ENCODE assay signal across 16 mouse cellular contexts in genomic region chr16:55789291-55789690, GRCm38 (mm10). TPM values are rescaled to one million over a fixed set of nuclear protein-coding genes. Genes with fewer than 3 reads are reported as not detected.
DNase-seq lines count a peak whose midpoint lies in the region; ATAC-seq and TF ChIP-seq lines count a peak whose summit lies in the region.
"Had no signal": no experiment of that assay in that cellular context is flagged by ENCODE, and none has a peak within 500 bp of the region (broad histone marks: within the 10 kb centered on the region; RNA-seq: fewer than 3 reads in every experiment).

No protein-coding gene starts in this region.

- no peak overlapping the region for H3ac ChIP-seq in myocyte (ENCODE audit: control insufficient read depth, insufficient read length)

- TF ChIP-seq POLR2A in myocyte (IDR thresholded peaks at IDR 0.05; ENCODE audit: insufficient read length, low read depth): no peak

- H3K4me2 ChIP-seq in intestine, embryonic 15.5 days (replicated peaks): no peak overlapping the region
- H3K4me2 ChIP-seq in intestine, postnatal 0 days (replicated peaks; ENCODE audit: low read depth): no peak overlapping the region
- no peak overlapping the region for H3K4me2 ChIP-seq in kidney, embryonic 14.5 days (replicated peaks; ENCODE audit: low read depth, low read length)
- peak overlapping the region; percentile 4 for H3K4me2 ChIP-seq in myocyte (ENCODE audit: low read depth)
- H3K4me2 ChIP-seq in liver, embryonic 12.5 days: no peak overlapping the region
- H3K4me2 ChIP-seq: embryonic facial prominence, embryonic 12.5 days; heart, embryonic 13.5 days; midbrain, embryonic 11.5 days; stomach, embryonic 15.5 days had no signal

- no peaks in the 10 kb centered on the region for H3K4me1 ChIP-seq in intestine, embryonic 15.5 days (replicated peaks)
- no peaks in the 10 kb centered on the region for H3K4me1 ChIP-seq in intestine, postnatal 0 days (replicated peaks; ENCODE audit: control insufficient read depth, insufficient read depth, low read length)
- no peaks in the 10 kb centered on the region for H3K4me1 ChIP-seq in kidney, embryonic 14.5 days (ENCODE audit: control insufficient read depth, insufficient read depth, low read length)
- H3K4me1 ChIP-seq in liver, embryonic 12.5 days: no peaks in the 10 kb centered on the region
- H3K4me1 ChIP-seq: embryonic facial prominence, embryonic 12.5 days; heart, embryonic 13.5 days; stomach, embryonic 15.5 days had no signal

- H3K9me3 ChIP-seq in intestine, embryonic 15.5 days: no peaks in the 10 kb centered on the region
- H3K9me3 ChIP-seq in intestine, postnatal 0 days (ENCODE audit: control insufficient read depth): no peaks in the 10 kb centered on the region
- H3K9me3 ChIP-seq in kidney, embryonic 14.5 days (ENCODE audit: control insufficient read depth, low read length): no peaks in the 10 kb centered on the region
- no peaks in the 10 kb centered on the region for H3K9me3 ChIP-seq in liver, embryonic 12.5 days (replicated peaks)
- H3K9me3 ChIP-seq: embryonic facial prominence, embryonic 12.5 days; heart, embryonic 13.5 days; limb, embryonic 10.5 days; stomach, embryonic 15.5 days had no signal

- peak; percentile 55; the same call in 1 of the 2 replicates for ATAC-seq in intestine, embryonic 15.5 days
- ATAC-seq in intestine, postnatal 0 days: no peak
- ATAC-seq in kidney, embryonic 14.5 days (ENCODE audit: low FRiP score, low TSS enrichment): peak; percentile 89
- ATAC-seq in liver, embryonic 12.5 days: no peak

- no peaks in the 10 kb centered on the region for H3K79me2 ChIP-seq in myocyte (ENCODE audit: control insufficient read depth, insufficient read depth)

- no peak for TF ChIP-seq CTCF in intestine, postnatal 0 days (IDR thresholded peaks at IDR 0.05; ENCODE audit: low read depth)

- no peak overlapping the region for H3K4me3 ChIP-seq in intestine, embryonic 15.5 days (replicated peaks)
- no peak overlapping the region for H3K4me3 ChIP-seq in intestine, postnatal 0 days (ENCODE audit: low read depth, low read length)
- no peak overlapping the region for H3K4me3 ChIP-seq in kidney, embryonic 14.5 days (ENCODE audit: low read length)
- H3K4me3 ChIP-seq in myocyte: no peak overlapping the region
- no peak overlapping the region for H3K4me3 ChIP-seq in liver, embryonic 12.5 days
- H3K4me3 ChIP-seq: embryonic facial prominence, embryonic 12.5 days; heart, embryonic 13.5 days; limb, embryonic 10.5 days; stomach, embryonic 15.5 days had no signal

- H3K36me3 ChIP-seq in intestine, embryonic 15.5 days: no peaks in the 10 kb centered on the region
- no peaks in the 10 kb centered on the region for H3K36me3 ChIP-seq in intestine, postnatal 0 days (ENCODE audit: control insufficient read depth, insufficient read depth)
- no peaks in the 10 kb centered on the region for H3K36me3 ChIP-seq in kidney, embryonic 14.5 days (ENCODE audit: control insufficient read depth, insufficient read depth, low read length)
- no peaks in the 10 kb centered on the region for H3K36me3 ChIP-seq in myocyte (ENCODE audit: control insufficient read depth, insufficient read depth)
- H3K36me3 ChIP-seq in liver, embryonic 12.5 days: no peaks in the 10 kb centered on the region
- H3K36me3 ChIP-seq: embryonic facial prominence, embryonic 12.5 days; heart, embryonic 13.5 days; limb, embryonic 10.5 days; stomach, embryonic 15.5 days had no signal

- WGBS in intestine, embryonic 15.5 days: 13% methylated on average over 1 of the region's 1 CpGs
- WGBS in intestine, postnatal 0 days: 5% methylated on average over 1 of the region's 1 CpGs
- 0% methylated on average over 1 of the region's 1 CpGs for WGBS in kidney, embryonic 14.5 days
- 29% methylated on average over 1 of the region's 1 CpGs for WGBS in liver, embryonic 12.5 days (ENCODE audit: insufficient replicate concordance)

- DNase-seq in brain, adult 2 months (ENCODE audit: low read depth, low spot score): peak; percentile 43
- no peak for DNase-seq in gastrocnemius, postnatal 10 days
- no peak for DNase-seq in MN1 (ENCODE audit: low spot score)
- DNase-seq: cerebellum, postnatal 25 days; lung, postnatal 10 days had no signal

- no peaks in the 10 kb centered on the region for H3K27me3 ChIP-seq in intestine, embryonic 15.5 days (replicated peaks)
- H3K27me3 ChIP-seq in intestine, postnatal 0 days (replicated peaks; ENCODE audit: control insufficient read depth, insufficient read depth, low read length): no peaks in the 10 kb centered on the region
- no peaks in the 10 kb centered on the region for H3K27me3 ChIP-seq in kidney, embryonic 14.5 days (ENCODE audit: control insufficient read depth, insufficient read depth, low read length)
- no peaks in the 10 kb centered on the region for H3K27me3 ChIP-seq in myocyte (ENCODE audit: control insufficient read depth, insufficient read depth, insufficient read length)
- H3K27me3 ChIP-seq in liver, embryonic 12.5 days (replicated peaks): no peaks in the 10 kb centered on the region
- H3K27me3 ChIP-seq: embryonic facial prominence, embryonic 12.5 days; heart, embryonic 13.5 days; stomach, embryonic 15.5 days had no signal

- no peak overlapping the region for H3K27ac ChIP-seq in intestine, embryonic 15.5 days
- H3K27ac ChIP-seq in intestine, postnatal 0 days (ENCODE audit: low read depth, low read length): no peak overlapping the region
- no peak overlapping the region for H3K27ac ChIP-seq in kidney, embryonic 14.5 days (ENCODE audit: low read depth, low read length)
- no peak overlapping the region for H3K27ac ChIP-seq in liver, embryonic 12.5 days
- H3K27ac ChIP-seq: embryonic facial prominence, embryonic 12.5 days; heart, embryonic 13.5 days; limb, embryonic 10.5 days; liver, embryonic 14.5 days; stomach, embryonic 15.5 days had no signal

- no peak overlapping the region for H3K9ac ChIP-seq in intestine, embryonic 15.5 days
- H3K9ac ChIP-seq in intestine, postnatal 0 days (ENCODE audit: low read depth, low read length): no peak overlapping the region
- H3K9ac ChIP-seq in kidney, embryonic 14.5 days (ENCODE audit: low read depth, low read length): no peak overlapping the region
- no peak overlapping the region for H3K9ac ChIP-seq in liver, embryonic 12.5 days
- H3K9ac ChIP-seq: embryonic facial prominence, embryonic 12.5 days; heart, embryonic 13.5 days; liver, embryonic 14.5 days; stomach, embryonic 15.5 days had no signal

TF ChIP-seq in myocyte, 11 proteins besides CTCF, POLR2A, EP300 and RAD21:
- no peak for TF ChIP-seq USF1 (IDR thresholded peaks at IDR 0.05; ENCODE audit: low read depth)
- TF ChIP-seq MAX (IDR thresholded peaks at IDR 0.05; ENCODE audit: low read depth): no peak
- TF ChIP-seq SRF (IDR thresholded peaks at IDR 0.05; ENCODE audit: control insufficient read depth, insufficient read length, low read depth): no peak
- peak in 1 of 3 experiments; percentile 31 for TF ChIP-seq MYOD1 (IDR thresholded peaks at IDR 0.05; ENCODE audit: control insufficient read depth in 1 of 3, insufficient read length in 2 of 3, low read depth in 2 of 3)
- no peak for TF ChIP-seq TCF3 (IDR thresholded peaks at IDR 0.05; ENCODE audit: insufficient read length, low read depth)
TF ChIP-seq in myocyte: peak in this region for 1.

RNA-seq across cellular contexts. Expression of gene Nfkbiz, which starts 49.4 kb away (rescaled TPM):
- 8.7 and 8.8 TPM in 2 replicates for polyA plus RNA-seq in intestine, embryonic 15.5 days (2015; fragmentation: Nextera tagmentation; extraction: Ambion mirVana)
- 7.8 and 8.8 TPM in 2 replicates for polyA plus RNA-seq in intestine, postnatal 0 days (2015; fragmentation: Nextera tagmentation; extraction: Ambion mirVana)
- 3.9 and 4.4 TPM in 2 replicates for polyA plus RNA-seq in kidney, embryonic 14.5 days (2014; fragmentation: Nextera tagmentation; extraction: Ambion mirVana)
- polyA plus RNA-seq in myocyte (2012; fragmentation: generic; extraction: Trizol): 2.6 TPM
- total RNA-seq in gastrocnemius, postnatal 10 days (2021): 1 to 10 TPM; 1.8 to 2.8 TPM
- polyA plus RNA-seq in liver, embryonic 12.5 days (2016; fragmentation: Nextera tagmentation; extraction: Ambion mirVana): 2.4 and 2.6 TPM in 2 replicates

Comparison
In these comparisons a context has a peak if more than half of its experiments do, and no peak if none do; other contexts are left out.
1. ATAC-seq: peak in intestine, embryonic 15.5 days (single experiment) and kidney, embryonic 14.5 days (single experiment); none in intestine, postnatal 0 days (single experiment) and liver, embryonic 12.5 days (single experiment).